Mouse (Mus musculus) bone marrow macrophage, adult 2 months (primary cell): ENCODE measurements around the gene Eif3c. TPM values are rescaled to one million over a fixed set of nuclear protein-coding genes. Genes with fewer than 3 reads are reported as not detected.

Source experiments
- H3K27ac ChIP-seq: 2 replicates; pipeline ENCODE4 v1.5.1; 2012; ENCODE audit warnings: low read depth, low read length; ENCODE audit not compliant: insufficient read depth
- H3K4me1 ChIP-seq: 2 replicates; pipeline ENCODE4 v1.6.1; 2012; ENCODE audit warnings: low read length; ENCODE audit not compliant: control insufficient read depth, insufficient read depth
- H3K4me3 ChIP-seq: 2 replicates; pipeline ENCODE4 v1.5.1; 2012; ENCODE audit warnings: mild to moderate bottlenecking, low read length, moderate library complexity; ENCODE audit not compliant: insufficient read depth
- CTCF ChIP-seq: IDR thresholded peaks from 2 replicates; pipeline ENCODE4 v1.5.1; 2012; ENCODE audit warnings: low read depth, mild to moderate bottlenecking, low read length, moderate library complexity
- POLR2A ChIP-seq: IDR thresholded peaks from 2 replicates; pipeline ENCODE4 v1.6.1; 2012; ENCODE audit warnings: mild to moderate bottlenecking, low read depth, low read length, borderline replicate concordance
- polyA plus RNA-seq: library from polyadenylated mRNA; stranded (reverse); fragments of >200 nt; gene quantifications from 2 replicates; pipeline ENCODE4 v1.2.4, GENCODE M21; 2012; ENCODE audit not compliant: missing spikeins, insufficient read depth, insufficient read length

Gene Eif3c
- polyA plus RNA-seq, 1 experiment: 142 TPM

GRCm38 (mm10) chr7:126523316-126523715, 42.9 kb downstream of the Eif3c start:
- TF ChIP-seq POLR2A: no peak
- no peak for TF ChIP-seq CTCF
- H3K4me3 ChIP-seq: no peak overlapping the region
- no peak overlapping the region for H3K27ac ChIP-seq
- peaks cover 6% of the 10 kb centered on the region for H3K4me1 ChIP-seq

GRCm38 (mm10) chr7:126519513-126519912, 46.7 kb downstream of the Eif3c start:
- TF ChIP-seq POLR2A (no peak), CTCF (no peak)
- peaks cover 6% of the 10 kb centered on the region for H3K4me1 ChIP-seq
- peak overlapping the region; percentile 57 for H3K27ac ChIP-seq
- no peak overlapping the region for H3K4me3 ChIP-seq

- TF ChIP-seq POLR2A: no peak
- no peak for TF ChIP-seq CTCF
- Histone ChIP-seq H3K4me3 (no peak overlapping the region), H3K27ac (no peak overlapping the region), H3K4me1 (peaks cover 6% of the 10 kb centered on the region)
Observed at GRCm38 (mm10) chr7:126518261-126518941, 47.8 kb downstream of the Eif3c start.

DNA sequence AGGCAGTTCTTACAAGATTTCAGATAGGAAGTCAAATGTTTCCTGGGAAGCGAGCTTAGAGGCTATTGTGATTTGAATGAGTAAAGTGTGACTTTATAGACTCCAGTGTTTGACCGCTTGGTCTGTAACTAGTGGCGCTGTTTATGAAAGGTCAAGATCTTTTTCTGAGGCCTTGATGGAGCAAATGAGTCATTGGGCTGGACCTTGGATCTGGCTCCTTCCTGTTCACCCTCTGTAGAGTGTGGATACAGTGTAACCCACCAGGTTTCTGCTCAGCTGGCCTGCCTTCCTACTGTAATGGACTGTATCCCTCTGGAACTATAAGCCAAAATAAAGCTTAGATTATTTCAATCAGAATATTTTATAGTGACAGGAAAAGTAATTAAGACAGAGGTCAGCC, 54.9 kb downstream of the Eif3c start:
- Histone ChIP-seq H3K4me3 (no peak overlapping the region), H3K27ac (no peak overlapping the region), H3K4me1 (no peaks in the 10 kb centered on the region)
- TF ChIP-seq POLR2A (no peak), CTCF (no peak)

GRCm38 (mm10) chr7:126507126-126507778, 59.0 kb downstream of the Eif3c start:
- TF ChIP-seq POLR2A: no peak
- no peak for TF ChIP-seq CTCF

DNA sequence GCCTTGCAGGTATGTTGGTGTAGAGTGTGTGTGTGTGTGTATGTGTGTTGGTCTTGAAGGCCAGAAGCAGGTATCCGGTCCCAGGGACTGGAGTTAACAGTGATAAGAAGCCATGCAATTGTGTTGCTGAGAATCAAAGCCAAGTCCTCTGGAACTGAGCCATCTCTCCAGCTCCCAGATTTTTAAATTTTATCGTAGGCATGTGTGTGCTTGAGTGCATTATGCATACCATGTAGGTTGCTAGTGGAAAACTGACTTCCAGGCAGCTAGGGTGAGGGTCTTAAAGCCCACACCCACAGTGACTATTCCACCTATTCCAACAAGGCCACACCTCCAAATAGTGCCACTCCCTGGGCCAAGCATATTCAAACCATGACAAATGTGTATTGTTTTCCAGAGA, 61.3 kb downstream of the Eif3c start:
- H3K4me3 ChIP-seq: no peak overlapping the region
- H3K27ac ChIP-seq: no peak overlapping the region
- TF ChIP-seq CTCF (no peak), POLR2A (no peak)
- H3K4me1 ChIP-seq: peaks cover 7% of the 10 kb centered on the region

More at GRCm38 (mm10) chr7:126507126-126507778, 59.0 kb downstream of the Eif3c start:
- H3K27ac ChIP-seq: no peak overlapping the region
- no peak overlapping the region for H3K4me3 ChIP-seq
- peaks cover 5% of the 10 kb centered on the region; the same call in 1 of the 2 replicates for H3K4me1 ChIP-seq

- H3K4me1 ChIP-seq: peaks cover 7% of the 10 kb centered on the region
- peak within 1 kb of the TSS; percentile 97 for H3K27ac ChIP-seq
- TF ChIP-seq CTCF (no peak), POLR2A (no peak)
- peak within 1 kb of the TSS; percentile 90 for H3K4me3 ChIP-seq
Observed at GRCm38 (mm10) chr7:126503273-126503878, 62.8 kb downstream of the Eif3c start, which contains the start of gene Atxn2l. Gene Atxn2l (minus strand): TSS chr7:126503437.

DNA sequence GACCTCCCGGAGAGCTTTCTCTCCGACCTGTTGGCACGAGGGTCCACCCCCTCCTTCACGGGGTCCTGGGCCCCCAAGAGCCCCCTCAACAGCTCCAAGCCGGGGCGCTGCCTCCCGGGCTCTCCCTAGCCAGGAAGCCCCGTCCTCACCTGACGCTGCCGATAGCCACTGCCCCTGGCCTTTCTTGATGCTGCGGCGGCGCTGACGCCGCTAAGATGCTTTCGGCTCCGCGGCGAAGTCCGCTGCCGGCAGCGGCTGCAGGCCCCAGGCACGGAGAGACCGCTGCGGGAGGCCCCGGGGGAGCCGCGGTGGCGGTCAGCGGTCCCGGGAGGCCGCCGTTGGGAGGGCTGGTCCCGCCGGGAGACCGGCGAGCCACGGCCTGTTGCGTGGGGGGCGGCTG, 63.5 kb downstream of the Eif3c start:
- Histone ChIP-seq H3K4me1 (peaks cover 7% of the 10 kb centered on the region), H3K27ac (peak overlapping the region; percentile 97), H3K4me3 (peak overlapping the region; percentile 90)
- TF ChIP-seq CTCF: no peak
- no peak for TF ChIP-seq POLR2A

- H3K4me3 ChIP-seq: peak overlapping the region; percentile 90
- no peak for TF ChIP-seq CTCF
- TF ChIP-seq POLR2A: no peak
- peaks cover 7% of the 10 kb centered on the region for H3K4me1 ChIP-seq
- H3K27ac ChIP-seq: peak overlapping the region; percentile 97
Observed at GRCm38 (mm10) chr7:126502023-126502741, 64.0 kb downstream of the Eif3c start.
